Mouse (Mus musculus) midbrain, embryonic 16.5 days (tissue): ENCODE data around the gene Arhgap25. TPM values are rescaled to one million over a fixed set of nuclear protein-coding genes. Genes with fewer than 3 reads are reported as not detected.

Experiments used
- ATAC-seq: fragments of 200-750 bp; cut with Nextera tagmentation; 2 replicates; pipeline ENCODE4 v1.8.0; 2017; ENCODE audit warnings: moderate TSS enrichment
- H3K27ac ChIP-seq: fragments of 300-500 bp; sonication (generic); 2 replicates; pipeline ENCODE4 v1.5.1; 2014; ENCODE audit warnings: mild to moderate bottlenecking, low read length, mixed read lengths
- H3K27me3 ChIP-seq: fragments of 300-500 bp; sonication (generic); 2 replicates; pipeline ENCODE4 v1.6.1; 2014; ENCODE audit warnings: low read depth, low read length, mixed read lengths; ENCODE audit not compliant: control insufficient read depth, insufficient read depth
- H3K36me3 ChIP-seq: fragments of 300-500 bp; sonication (generic); 2 replicates; pipeline ENCODE4 v1.6.1; 2014; ENCODE audit warnings: mild to moderate bottlenecking, low read length, moderate library complexity, mixed read lengths; ENCODE audit not compliant: control insufficient read depth, insufficient read depth
- H3K4me1 ChIP-seq: fragments of 300-500 bp; sonication (generic); 2 replicates; pipeline ENCODE4 v1.6.1; 2014; ENCODE audit warnings: mild to moderate bottlenecking, low read length, mixed read lengths; ENCODE audit not compliant: control insufficient read depth, insufficient read depth
- H3K4me2 ChIP-seq: fragments of 300-500 bp; sonication (generic); 2 replicates; pipeline ENCODE4 v1.6.1; 2014; ENCODE audit warnings: mild to moderate bottlenecking, low read length, mixed read lengths
- H3K4me3 ChIP-seq: fragments of 300-500 bp; sonication (generic); 2 replicates; pipeline ENCODE4 v1.5.1; 2014; ENCODE audit warnings: low read depth, mild to moderate bottlenecking, low read length, moderate library complexity, mixed read lengths
- H3K9ac ChIP-seq: fragments of 300-500 bp; sonication (generic); 2 replicates; pipeline ENCODE4 v1.6.1; 2014; ENCODE audit warnings: low read depth, low read length, mixed read lengths
- H3K9me3 ChIP-seq: fragments of 300-500 bp; sonication (generic); replicated peaks from 2 replicates; pipeline ENCODE4 v1.6.1; 2014; ENCODE audit warnings: mild to moderate bottlenecking, low read length, mixed read lengths; ENCODE audit not compliant: control insufficient read depth, poor library complexity, severe bottlenecking
- WGBS: fragments of 180-500 bp; shearing (Covaris S2); extraction: QIAGEN DNeasy Blood & Tissue Kit; methylation state at CpG from one replicate; pipeline ENCODE4 v1.1.7; 2014; 5-methylcytosine and 5-hydroxymethylcytosine counted together
- polyA plus RNA-seq: library from polyadenylated mRNA; unstranded; fragments of >200 nt; fragmentation: Nextera tagmentation; extraction: Ambion mirVana; gene quantifications from 2 replicates; pipeline ENCODE4 v1.2.1, GENCODE M21; 2015

Gene Arhgap25
- polyA plus RNA-seq, 1 experiment from 2014 or later: 0.99 TPM

DNA sequence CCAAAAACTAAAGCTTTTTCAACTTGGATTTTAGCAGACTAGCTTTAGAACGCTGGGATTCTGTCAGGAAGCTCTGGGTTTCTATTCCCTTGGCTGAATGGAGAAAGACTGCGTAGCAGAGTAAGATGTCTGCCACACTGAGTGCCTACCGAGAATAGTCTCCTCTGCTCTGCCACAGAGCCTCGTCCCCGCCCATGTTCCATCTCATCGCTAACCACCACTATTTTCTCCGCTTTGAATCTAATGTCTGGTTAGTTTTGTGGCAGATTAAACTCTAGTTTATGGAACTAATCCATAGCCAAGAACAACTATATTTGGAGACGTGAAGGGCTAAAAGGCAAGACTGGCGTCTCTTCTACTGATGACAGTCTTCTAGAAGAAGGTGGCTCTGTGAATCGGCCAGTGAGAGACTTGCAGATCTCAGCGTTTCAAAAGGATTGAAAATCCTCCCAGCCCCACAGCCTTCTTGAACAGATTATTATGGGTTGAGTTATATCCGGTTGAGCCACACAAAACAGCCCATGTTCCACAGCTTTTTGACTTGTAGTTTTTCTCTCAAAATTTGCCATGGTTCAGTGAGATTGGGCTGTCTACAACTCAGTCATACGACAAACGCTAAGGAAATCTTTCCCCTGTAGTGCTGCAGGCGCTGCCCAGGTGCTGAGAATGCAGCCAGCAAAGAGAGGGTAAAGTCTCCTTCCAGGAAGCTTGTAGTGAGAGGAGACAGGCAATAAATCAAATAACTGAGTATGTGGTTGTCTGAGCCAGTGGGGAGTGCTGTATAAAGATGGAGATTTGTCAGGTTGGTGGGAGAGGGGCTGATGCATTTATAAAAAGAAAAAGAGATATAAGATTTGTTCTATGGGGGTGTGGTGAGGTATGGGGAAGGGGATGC, 5.6 kb upstream of the Arhgap25 start:
- H3K36me3 ChIP-seq: no peaks in the 10 kb centered on the region
- H3K4me3 ChIP-seq: no peak overlapping the region
- H3K9ac ChIP-seq: no peak overlapping the region
- no peak for ATAC-seq
- no peaks in the 10 kb centered on the region for H3K27me3 ChIP-seq
- no peak overlapping the region for H3K27ac ChIP-seq
- 76% methylated on average over 15 of the region's 15 CpGs for WGBS
- no peak overlapping the region for H3K4me2 ChIP-seq
- no peaks in the 10 kb centered on the region for H3K9me3 ChIP-seq
- H3K4me1 ChIP-seq: no peaks in the 10 kb centered on the region

- Histone ChIP-seq H3K36me3 (no peaks in the 10 kb centered on the region), H3K9ac (no peak overlapping the region), H3K4me2 (no peak overlapping the region), H3K9me3 (no peaks in the 10 kb centered on the region), H3K27me3 (no peaks in the 10 kb centered on the region), H3K4me1 (no peaks in the 10 kb centered on the region), H3K27ac (no peak overlapping the region), H3K4me3 (no peak overlapping the region)
- WGBS: 79% methylated on average over 5 of the region's 5 CpGs
- no peak for ATAC-seq
These were observed 4.6 kb upstream of the Arhgap25 start for GRCm38 (mm10) chr6:87537678-87538077.

- H3K4me2 ChIP-seq: no peak overlapping the region
- ATAC-seq: no peak
- WGBS: 72% methylated on average over 8 of the region's 8 CpGs
These were observed 3.2 kb upstream of the Arhgap25 start for GRCm38 (mm10) chr6:87536270-87536669.

GRCm38 (mm10) chr6:87535651-87536050, 2.6 kb upstream of the Arhgap25 start:
- H3K9me3 ChIP-seq: no peaks in the 10 kb centered on the region
- no peak overlapping the region for H3K4me2 ChIP-seq
- no peaks in the 10 kb centered on the region for H3K36me3 ChIP-seq
- 74% methylated on average over 9 of the region's 9 CpGs for WGBS
- H3K27ac ChIP-seq: no peak overlapping the region
- no peaks in the 10 kb centered on the region for H3K27me3 ChIP-seq
- no peaks in the 10 kb centered on the region for H3K4me1 ChIP-seq
- no peak for ATAC-seq
- H3K4me3 ChIP-seq: no peak overlapping the region
- no peak overlapping the region for H3K9ac ChIP-seq

More at GRCm38 (mm10) chr6:87536270-87536669, 3.2 kb upstream of the Arhgap25 start:
- no peaks in the 10 kb centered on the region for H3K27me3 ChIP-seq
- H3K27ac ChIP-seq: no peak overlapping the region
- no peaks in the 10 kb centered on the region for H3K36me3 ChIP-seq
- no peaks in the 10 kb centered on the region for H3K9me3 ChIP-seq
- no peak overlapping the region for H3K9ac ChIP-seq
- H3K4me1 ChIP-seq: no peaks in the 10 kb centered on the region
- H3K4me3 ChIP-seq: no peak overlapping the region

GRCm38 (mm10) chr6:87534855-87535575, 2.0 kb upstream of the Arhgap25 start:
- H3K36me3 ChIP-seq: no peaks in the 10 kb centered on the region
- 94% methylated on average over 9 of the region's 9 CpGs for WGBS
- H3K27me3 ChIP-seq: no peaks in the 10 kb centered on the region
- H3K27ac ChIP-seq: no peak overlapping the region
- no peaks in the 10 kb centered on the region for H3K4me1 ChIP-seq
- H3K4me3 ChIP-seq: no peak overlapping the region
- no peak overlapping the region for H3K4me2 ChIP-seq
- no peak for ATAC-seq
- no peak overlapping the region for H3K9ac ChIP-seq
- H3K9me3 ChIP-seq: no peaks in the 10 kb centered on the region

GRCm38 (mm10) chr6:87531456-87532015, 1.5 kb downstream of the Arhgap25 start:
- WGBS: 100% methylated on average over 2 of the region's 2 CpGs
- Histone ChIP-seq H3K9ac (no peak overlapping the region), H3K4me1 (no peaks in the 10 kb centered on the region), H3K36me3 (no peaks in the 10 kb centered on the region), H3K4me3 (no peak overlapping the region), H3K4me2 (no peak overlapping the region), H3K27me3 (no peaks in the 10 kb centered on the region), H3K27ac (no peak overlapping the region), H3K9me3 (no peaks in the 10 kb centered on the region)
- ATAC-seq: no peak

DNA sequence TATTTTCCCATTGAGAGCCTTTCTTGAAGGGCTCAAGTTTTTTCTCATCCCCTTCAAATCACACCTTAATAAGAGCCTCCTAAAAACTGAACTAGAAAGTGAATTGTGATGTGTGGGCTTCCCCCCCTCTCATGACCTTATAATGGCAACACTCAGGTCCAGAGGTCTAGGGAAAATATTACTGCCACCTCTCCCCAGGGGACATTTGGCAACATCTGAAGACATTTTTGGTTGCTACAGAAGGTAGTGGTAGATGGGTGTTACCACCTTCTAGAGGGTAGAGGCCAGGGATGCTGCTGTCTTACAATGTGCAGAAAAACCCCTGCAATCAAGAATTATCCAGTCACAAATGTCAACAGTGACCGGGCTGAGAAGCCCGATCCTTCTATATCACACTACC, 2.7 kb downstream of the Arhgap25 start:
- Histone ChIP-seq H3K4me3 (no peak overlapping the region), H3K4me1 (no peaks in the 10 kb centered on the region), H3K9ac (no peak overlapping the region), H3K27me3 (no peaks in the 10 kb centered on the region), H3K27ac (no peak overlapping the region), H3K36me3 (no peaks in the 10 kb centered on the region), H3K4me2 (no peak overlapping the region), H3K9me3 (no peaks in the 10 kb centered on the region)
- no peak for ATAC-seq
- WGBS: 84% methylated on average over 2 of the region's 2 CpGs

GRCm38 (mm10) chr6:87527846-87528557, 5.1 kb downstream of the Arhgap25 start:
- Histone ChIP-seq H3K4me1 (no peaks in the 10 kb centered on the region), H3K4me3 (no peak overlapping the region), H3K9me3 (no peaks in the 10 kb centered on the region), H3K27ac (no peak overlapping the region), H3K4me2 (no peak overlapping the region), H3K9ac (no peak overlapping the region), H3K36me3 (no peaks in the 10 kb centered on the region), H3K27me3 (no peaks in the 10 kb centered on the region)
- 85% methylated on average over 6 of the region's 6 CpGs for WGBS
- ATAC-seq: no peak
